Mouse (Mus musculus) adipocyte (in vitro differentiated cells): Measurements from ENCODE around the gene Zfp94.
"Not testable (repeated sequence)": the region's sequence is repeated elsewhere in the genome, so short reads cannot be mapped to it uniquely, and the experiment has no call there.

Experiments used
- DNase-seq: peaks from one replicate; pipeline ENCODE4 v3.0.0-alpha.2; 2016; ENCODE audit warnings: low spot score

Zfp94 gene

GRCm38 (mm10) chr7:24315726-24316566 lies 520 bp downstream of the Zfp94 start:
- DNase-seq = peak; percentile 3

DNA sequence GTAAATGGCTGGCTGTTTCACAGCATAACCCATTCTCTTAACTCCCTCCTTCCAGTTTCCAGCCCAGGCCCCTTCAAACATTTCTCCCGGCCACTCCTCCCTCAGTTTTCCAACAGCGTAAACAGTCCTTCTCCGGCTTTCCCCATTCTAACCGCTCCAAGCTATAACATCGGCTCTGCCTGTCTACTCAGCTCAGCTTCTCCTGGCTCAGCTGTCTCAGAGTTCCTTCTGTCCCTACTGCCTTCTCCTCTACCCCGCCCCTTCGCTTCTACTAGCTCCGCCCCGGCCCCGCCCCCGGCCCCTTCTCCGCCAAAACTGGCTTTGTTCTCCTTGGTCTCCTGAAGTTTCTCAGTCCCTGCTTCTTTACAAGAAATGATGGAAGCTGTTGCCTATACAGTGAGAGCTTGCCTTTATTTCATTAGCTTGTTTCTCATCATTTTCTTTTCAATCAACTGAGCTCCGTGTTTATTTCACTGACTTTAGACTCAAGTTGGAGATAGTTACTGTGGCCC lies 15.6 kb downstream of the Zfp94 start, which contains the start of gene Zfp61:
Gene Zfp61, minus strand, starts transcription at position 462 of the 512 bp plus-strand sequence.
- peak; percentile 33 for DNase-seq

GRCm38 (mm10) chr7:24299823-24300481 lies 16.5 kb downstream of the Zfp94 start:
- no peak for DNase-seq

- DNase-seq = peak; percentile 69
Measured at GRCm38 (mm10) chr7:24298973-24299708, 17.3 kb downstream of the Zfp94 start.

GRCm38 (mm10) chr7:24298635-24298972 lies 17.9 kb downstream of the Zfp94 start:
- no peak for DNase-seq

GRCm38 (mm10) chr7:24297361-24298095 lies 18.9 kb downstream of the Zfp94 start:
- DNase-seq = no peak

GRCm38 (mm10) chr7:24296386-24296785 lies 20.1 kb downstream of the Zfp94 start:
- DNase-seq = no peak

DNA sequence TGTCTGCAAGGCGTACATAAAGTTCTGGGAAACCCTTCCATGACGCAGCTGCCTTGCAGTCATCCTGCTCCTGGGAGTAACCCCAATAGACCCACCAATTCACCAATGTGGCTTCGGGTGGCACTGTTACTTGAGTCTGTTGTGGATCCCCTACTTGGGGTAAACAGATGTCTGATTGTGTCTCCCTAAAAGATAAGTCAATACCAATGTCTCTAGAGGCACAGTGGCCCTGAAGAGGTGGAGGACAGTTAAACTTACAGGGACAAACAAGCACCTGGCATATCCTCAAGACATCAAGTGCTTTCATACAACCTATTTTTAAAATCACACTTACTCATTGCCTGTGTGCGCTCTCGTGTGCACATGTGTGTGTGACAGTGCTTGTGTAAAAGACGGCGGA lies 21.1 kb downstream of the Zfp94 start:
- no peak for DNase-seq

- DNase-seq = no peak
Measured at GRCm38 (mm10) chr7:24294763-24295162, 21.7 kb downstream of the Zfp94 start.

GRCm38 (mm10) chr7:24293061-24293851 lies 23.2 kb downstream of the Zfp94 start:
- DNase-seq = no peak

DNA sequence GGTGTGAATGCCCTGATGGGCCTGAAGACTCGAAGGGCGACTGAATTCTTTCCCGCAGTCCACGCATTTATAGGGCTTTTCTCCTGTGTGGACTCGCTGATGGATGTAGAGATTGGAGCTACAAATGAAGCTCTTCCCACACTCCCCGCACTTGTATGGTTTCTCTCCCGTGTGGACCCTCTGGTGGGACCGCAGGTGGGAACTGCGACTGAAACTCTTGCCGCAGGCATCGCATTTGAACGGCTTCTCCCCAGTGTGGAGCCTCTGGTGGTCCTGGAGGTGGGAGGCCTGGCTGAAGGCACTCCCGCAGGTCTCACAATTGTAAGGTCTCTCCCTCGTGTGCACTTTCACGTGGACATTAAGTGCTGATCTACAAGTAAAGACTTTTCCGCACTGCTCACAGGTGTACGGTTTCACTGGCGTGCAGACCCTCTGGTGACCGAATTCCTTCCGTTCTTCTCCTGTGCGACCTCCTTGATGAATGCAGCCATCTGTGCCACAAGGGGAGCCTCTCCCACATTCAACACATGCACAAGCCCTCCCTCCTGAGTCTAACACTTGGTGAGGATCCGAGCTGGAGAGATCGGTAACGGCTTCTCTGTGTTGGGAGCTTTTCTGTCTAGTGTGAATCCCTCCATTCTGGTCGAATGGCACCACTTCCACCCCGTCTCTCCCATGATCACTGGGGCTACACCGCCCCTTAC lies 24.9 kb downstream of the Zfp94 start:
- DNase-seq = no peak

- no peak for DNase-seq
Measured at GRCm38 (mm10) chr7:24290106-24290693, 26.3 kb downstream of the Zfp94 start.

DNA sequence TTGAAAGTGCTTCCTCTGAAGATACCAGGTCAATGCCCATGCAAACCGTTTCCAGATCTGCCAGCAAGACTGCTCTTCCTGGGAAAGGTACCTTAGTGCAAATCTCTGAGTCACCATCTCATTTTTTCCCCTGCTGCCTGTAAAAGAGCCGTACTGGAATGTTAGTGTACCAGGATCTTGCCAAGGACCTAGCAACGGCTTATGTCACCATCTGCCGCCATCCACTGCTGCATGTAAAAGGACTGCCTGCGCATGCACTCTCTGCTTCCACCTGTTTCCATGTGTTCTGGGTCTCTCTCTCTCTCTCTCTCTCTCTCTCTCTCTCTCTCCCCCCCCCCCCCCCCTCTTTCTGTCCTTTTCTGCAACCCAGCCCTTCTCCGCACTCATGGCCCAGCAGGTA lies 28.0 kb downstream of the Zfp94 start:
- no peak for DNase-seq

GRCm38 (mm10) chr7:24287670-24288069 lies 28.8 kb downstream of the Zfp94 start:
- DNase-seq = peak; percentile 2

- no peak for DNase-seq
Measured at GRCm38 (mm10) chr7:24286916-24287315, 29.6 kb downstream of the Zfp94 start.

- DNase-seq = no peak
Measured at GRCm38 (mm10) chr7:24286090-24286489, 30.4 kb downstream of the Zfp94 start.

- DNase-seq = no peak
Measured at GRCm38 (mm10) chr7:24280858-24281145, 35.7 kb downstream of the Zfp94 start.

- DNase-seq = no peak
Measured at GRCm38 (mm10) chr7:24280031-24280857, 36.2 kb downstream of the Zfp94 start.

DNA sequence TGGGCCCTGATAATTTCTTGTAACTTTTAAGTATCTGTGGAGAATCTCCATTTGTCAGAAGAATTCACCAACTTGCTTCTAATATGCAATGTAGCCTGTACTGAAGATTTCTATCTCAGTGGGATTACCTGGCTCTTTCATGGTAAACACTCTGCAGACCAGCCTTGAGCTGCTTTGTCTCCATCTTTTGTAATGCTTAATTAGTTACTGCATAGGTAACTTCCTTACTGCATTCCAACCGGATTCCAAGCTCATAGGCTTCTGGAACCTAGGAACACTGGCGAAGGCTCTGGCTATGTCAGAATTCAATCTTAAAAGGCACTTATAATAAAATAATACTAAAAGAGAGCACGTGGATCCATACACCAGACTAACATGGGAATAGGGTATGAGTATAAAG lies 37.7 kb downstream of the Zfp94 start:
- not testable (repeated sequence) for DNase-seq
